Mouse (Mus musculus): ENCODE measurements at regions not wholly inside any gene's neighbourhood (a gene's known extent, or its start where the extent isn't known, plus 50 kb on each side); places are given as distances from the start of the nearest gene placed in this dataset.

DNA sequence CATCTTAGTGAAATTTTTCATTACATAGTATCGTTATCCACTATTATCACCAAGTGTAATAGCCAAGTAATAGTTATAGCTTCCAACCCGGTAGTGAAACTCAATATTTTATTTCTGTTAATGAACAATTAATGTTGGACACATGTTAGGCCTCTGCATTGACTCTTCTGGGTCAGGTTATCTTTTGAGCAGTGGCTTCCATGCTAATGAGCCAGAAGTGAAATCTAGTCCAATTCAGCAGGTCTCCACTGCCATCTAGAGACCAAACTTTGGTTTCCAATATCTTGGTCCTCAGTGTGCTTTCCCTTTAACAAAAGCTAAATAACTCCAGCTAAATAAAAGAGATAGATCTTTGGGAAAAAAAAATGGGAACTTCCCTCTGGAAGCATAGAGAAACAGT, 258.9 kb upstream of the Aldoart1 start:
- DNase-seq (ENCODE audit: low read depth, low spot score): peak; percentile 4
